Mouse (Mus musculus): ENCODE measurements around the gene Mrtfa. TPM values are rescaled to one million over a fixed set of nuclear protein-coding genes. Genes with fewer than 3 reads are reported as not detected.

The Mrtfa gene
- polyA plus RNA-seq, 1 experiment from 2014 or later = 4.5 TPM

DNA sequence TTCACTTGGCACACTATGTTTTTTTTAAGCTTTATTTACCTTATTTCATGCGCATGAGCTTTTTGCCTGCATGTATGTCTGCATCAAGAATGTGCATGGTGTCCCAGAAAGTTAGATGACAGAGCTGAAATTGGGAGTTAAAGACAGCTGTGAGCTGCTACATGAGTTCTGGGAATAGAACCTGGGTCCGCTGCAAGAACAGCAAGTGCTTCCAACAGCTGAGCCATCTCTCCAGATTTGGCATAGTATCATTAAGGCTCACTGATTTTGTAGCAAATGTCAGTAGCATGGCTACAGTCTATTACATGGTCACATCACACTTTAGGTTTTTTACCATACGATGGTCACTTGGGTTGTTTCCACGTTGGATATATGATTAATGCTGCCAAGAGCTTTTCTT is 97.5 kb downstream of the Mrtfa start:
- ATAC-seq (no peak), DNase-seq (no peak)
- H3K27me3 ChIP-seq (ENCODE audit: insufficient read depth, low read length) = no peaks in the 10 kb centered on the region
- H3K9me3 ChIP-seq (ENCODE audit: low read length) = no peaks in the 10 kb centered on the region
- H3K9ac ChIP-seq (replicated peaks) = no peak overlapping the region
- H3K4me1 ChIP-seq (ENCODE audit: insufficient read depth) = 0 out of 2 replicates have a peak, but pooled peaks cover 2% of the 10 kb centered on the region
- H3K4me2 ChIP-seq (ENCODE audit: low read depth, low read length) = no peak overlapping the region
- H3K4me3 ChIP-seq (ENCODE audit: low read depth, low read length) = no peak overlapping the region
- TF ChIP-seq CTCF (IDR thresholded peaks at IDR 0.05; ENCODE audit: low read depth) = no peak
- TF ChIP-seq EP300 (IDR thresholded peaks at IDR 0.05; ENCODE audit: low read depth) = no peak
- 84% methylated on average over 4 of the region's 4 CpGs for WGBS (ENCODE audit: insufficient replicate concordance)
- no peaks in the 10 kb centered on the region for H3K36me3 ChIP-seq (replicated peaks; ENCODE audit: insufficient read depth, low read length)
- H3K27ac ChIP-seq (ENCODE audit: low read depth) = no peak overlapping the region

DNA sequence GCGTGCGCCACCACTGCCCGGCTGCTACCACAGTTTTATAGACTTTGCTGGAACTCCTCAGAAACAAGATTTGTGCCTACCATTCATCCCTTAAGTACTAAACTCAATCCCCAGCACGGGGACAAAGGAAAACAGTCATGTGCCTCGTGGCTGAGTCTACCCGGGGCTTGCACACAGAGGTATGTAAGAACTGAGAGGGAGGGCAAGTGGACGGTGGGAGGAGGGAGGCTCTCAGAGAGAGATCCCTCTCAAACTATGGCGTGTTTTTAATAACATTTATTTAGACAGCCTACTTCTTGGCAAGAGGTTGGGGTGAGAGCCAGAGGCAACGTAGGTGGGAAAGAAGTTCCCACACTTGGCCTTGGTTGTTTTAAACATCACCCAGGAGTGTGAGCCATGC is 98.8 kb downstream of the Mrtfa start:
- Histone ChIP-seq H3K4me1 (ENCODE audit: insufficient read depth) (0 out of 2 replicates have a peak, but pooled peaks cover 1% of the 10 kb centered on the region), H3K27me3 (ENCODE audit: insufficient read depth, low read length) (no peaks in the 10 kb centered on the region), H3K9me3 (ENCODE audit: low read length) (no peaks in the 10 kb centered on the region), H3K27ac (ENCODE audit: low read depth) (no peak overlapping the region), H3K4me2 (ENCODE audit: low read depth, low read length) (no peak overlapping the region), H3K4me3 (ENCODE audit: low read depth, low read length) (no peak overlapping the region), H3K9ac (replicated peaks) (no peak overlapping the region), H3K36me3 (replicated peaks; ENCODE audit: insufficient read depth, low read length) (no peaks in the 10 kb centered on the region)
- DNase-seq (no peak), ATAC-seq (no peak)
- WGBS (ENCODE audit: insufficient replicate concordance) = 75% methylated on average over 9 of the region's 9 CpGs
- TF ChIP-seq CTCF (IDR thresholded peaks at IDR 0.05; ENCODE audit: low read depth) (no peak), EP300 (IDR thresholded peaks at IDR 0.05; ENCODE audit: low read depth) (no peak)

DNA sequence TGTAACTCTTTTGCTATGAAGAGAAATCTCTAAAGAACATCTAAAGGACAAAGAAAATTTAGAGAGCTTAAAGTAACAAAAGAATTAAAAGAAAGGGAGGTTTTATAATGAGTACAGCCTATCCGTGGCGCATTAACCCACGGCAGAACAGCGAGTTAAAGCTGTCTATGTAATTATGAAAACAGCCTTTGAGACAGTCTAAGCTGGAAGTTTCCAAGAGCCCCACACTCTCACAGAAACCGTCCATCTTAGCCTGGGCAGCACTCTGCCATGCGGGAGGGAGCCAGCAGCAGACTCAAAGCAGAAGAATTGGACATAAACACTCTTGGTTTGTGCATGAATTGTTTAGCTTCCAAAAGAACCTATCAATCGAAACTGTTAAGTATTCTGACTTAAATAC is 103.0 kb downstream of the Mrtfa start:
- no peak for ATAC-seq
- H3K9me3 ChIP-seq (ENCODE audit: low read length) = no peaks in the 10 kb centered on the region
- H3K36me3 ChIP-seq (replicated peaks; ENCODE audit: insufficient read depth, low read length) = no peaks in the 10 kb centered on the region
- no peaks in the 10 kb centered on the region for H3K27me3 ChIP-seq (ENCODE audit: insufficient read depth, low read length)
- no peak overlapping the region for H3K4me3 ChIP-seq (ENCODE audit: low read depth, low read length)
- H3K4me2 ChIP-seq (ENCODE audit: low read depth, low read length) = no peak overlapping the region
- WGBS (ENCODE audit: insufficient replicate concordance) = 78% methylated on average over 7 of the region's 7 CpGs
- H3K4me1 ChIP-seq (ENCODE audit: insufficient read depth) = no peaks in the 10 kb centered on the region
- no peak overlapping the region for H3K27ac ChIP-seq (ENCODE audit: low read depth)
- no peak overlapping the region for H3K9ac ChIP-seq (replicated peaks)
- DNase-seq = no peak
- no peak for TF ChIP-seq CTCF (IDR thresholded peaks at IDR 0.05; ENCODE audit: low read depth)
- no peak for TF ChIP-seq EP300 (IDR thresholded peaks at IDR 0.05; ENCODE audit: low read depth)

DNA sequence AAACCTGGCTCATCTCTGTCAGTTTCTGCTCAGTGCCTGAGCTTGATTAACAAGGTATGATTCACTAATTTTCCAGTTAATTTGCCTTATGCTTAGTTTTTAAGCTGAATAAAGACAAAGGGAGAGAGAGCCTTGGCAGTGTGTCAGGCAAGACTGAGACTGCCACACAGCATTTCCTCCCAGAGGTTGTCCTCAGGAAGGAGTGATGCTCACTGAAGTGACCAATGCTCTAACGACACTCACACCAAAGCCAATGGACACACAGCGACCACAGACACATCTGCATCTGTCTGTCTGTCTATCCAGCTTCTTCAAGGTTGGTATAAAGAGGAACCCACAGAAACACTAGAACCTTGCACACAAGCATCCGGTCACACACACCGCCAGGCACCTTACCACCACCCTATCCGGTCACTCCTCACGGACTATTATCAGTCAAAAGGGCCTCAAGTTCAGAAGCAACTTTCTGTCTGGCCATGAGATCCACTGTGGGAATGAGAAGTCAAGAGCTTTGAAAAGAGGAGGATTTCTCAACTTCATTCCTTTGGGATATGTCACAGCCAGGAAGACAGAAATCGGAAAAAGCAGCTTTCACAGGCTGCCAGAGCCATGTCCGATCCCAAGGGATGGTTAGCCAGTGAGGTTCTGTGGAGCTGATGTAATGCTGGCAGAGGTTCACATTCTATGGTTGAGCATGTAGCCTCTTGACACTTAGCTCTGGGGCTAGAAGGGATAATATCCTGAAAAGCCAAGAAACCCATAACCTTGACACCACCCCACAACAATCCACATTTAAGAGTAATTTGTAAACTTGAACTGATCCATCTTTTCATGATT is 103.7 kb downstream of the Mrtfa start:
- Histone ChIP-seq H3K4me1 (ENCODE audit: insufficient read depth) (no peaks in the 10 kb centered on the region), H3K36me3 (replicated peaks; ENCODE audit: insufficient read depth, low read length) (no peaks in the 10 kb centered on the region), H3K9me3 (ENCODE audit: low read length) (no peaks in the 10 kb centered on the region), H3K9ac (replicated peaks) (no peak overlapping the region), H3K4me3 (ENCODE audit: low read depth, low read length) (no peak overlapping the region), H3K4me2 (ENCODE audit: low read depth, low read length) (no peak overlapping the region), H3K27ac (ENCODE audit: low read depth) (0 out of 2 replicates have a peak overlapping the region, but pooled peaks have one; percentile 11), H3K27me3 (ENCODE audit: insufficient read depth, low read length) (no peaks in the 10 kb centered on the region)
- no peak for DNase-seq
- 81% methylated on average over 8 of the region's 8 CpGs for WGBS (ENCODE audit: insufficient replicate concordance)
- ATAC-seq = no peak
- no peak for TF ChIP-seq CTCF (IDR thresholded peaks at IDR 0.05; ENCODE audit: low read depth)

DNA sequence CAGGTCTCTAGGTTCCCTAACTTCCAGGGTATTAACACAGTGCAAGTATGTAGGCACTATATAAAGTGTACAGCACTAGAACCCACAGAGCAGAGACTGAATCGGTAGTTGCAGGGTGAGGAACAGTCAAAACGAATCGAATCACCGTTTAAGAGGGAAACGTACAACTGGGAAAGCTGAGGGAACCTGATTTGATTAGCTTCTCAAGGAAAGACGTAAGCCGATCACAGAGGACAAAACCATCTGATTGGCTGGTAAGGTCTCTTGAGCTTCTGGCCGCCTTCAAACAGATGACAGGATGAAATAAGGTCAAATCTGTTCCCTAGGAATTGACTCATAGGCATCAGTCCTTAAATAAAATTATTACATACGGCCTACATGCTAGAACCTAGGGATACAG is 106.7 kb downstream of the Mrtfa start:
- no peak overlapping the region for H3K4me2 ChIP-seq (ENCODE audit: low read depth, low read length)
- H3K27me3 ChIP-seq (ENCODE audit: insufficient read depth, low read length) = no peaks in the 10 kb centered on the region
- 77% methylated on average over 9 of the region's 9 CpGs for WGBS (ENCODE audit: insufficient replicate concordance)
- ATAC-seq (no peak), DNase-seq (no peak)
- H3K4me3 ChIP-seq (ENCODE audit: low read depth, low read length) = no peak overlapping the region
- no peaks in the 10 kb centered on the region for H3K9me3 ChIP-seq (ENCODE audit: low read length)
- TF ChIP-seq EP300 (IDR thresholded peaks at IDR 0.05; ENCODE audit: low read depth) (no peak), CTCF (IDR thresholded peaks at IDR 0.05; ENCODE audit: low read depth) (no peak)
- no peak overlapping the region for H3K9ac ChIP-seq (replicated peaks)
- peak overlapping the region; percentile 51 for H3K27ac ChIP-seq (ENCODE audit: low read depth)
- H3K4me1 ChIP-seq (ENCODE audit: insufficient read depth) = no peaks in the 10 kb centered on the region
- no peaks in the 10 kb centered on the region for H3K36me3 ChIP-seq (replicated peaks; ENCODE audit: insufficient read depth, low read length)

DNA sequence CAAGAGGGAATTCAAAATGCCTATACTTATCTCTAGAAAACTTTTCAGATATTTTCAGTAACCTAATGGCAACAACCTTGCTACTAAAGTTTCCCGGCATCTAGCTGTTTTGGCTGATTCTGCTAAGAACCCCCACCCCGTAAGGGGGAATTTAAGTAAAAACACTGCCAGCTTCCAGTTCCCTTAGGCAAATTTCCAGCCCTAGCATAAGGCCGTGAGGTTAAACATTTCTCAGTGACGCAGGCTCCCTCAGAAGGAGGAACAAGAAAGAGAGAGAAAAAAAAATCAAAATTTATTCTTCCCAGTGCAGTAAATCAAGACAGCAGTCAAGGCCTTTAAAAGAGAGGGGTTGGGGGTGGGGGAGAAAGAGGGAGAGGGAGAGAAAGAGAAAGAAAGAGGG is 107.3 kb downstream of the Mrtfa start:
- H3K27ac ChIP-seq (ENCODE audit: low read depth) = peak overlapping the region; percentile 51; the same call in 1 of the 2 replicates
- H3K4me3 ChIP-seq (ENCODE audit: low read depth, low read length) = no peak overlapping the region
- no peaks in the 10 kb centered on the region for H3K36me3 ChIP-seq (replicated peaks; ENCODE audit: insufficient read depth, low read length)
- H3K9ac ChIP-seq (replicated peaks) = no peak overlapping the region
- WGBS (ENCODE audit: insufficient replicate concordance) = 61% methylated on average over 4 of the region's 4 CpGs
- DNase-seq (no peak), ATAC-seq (no peak)
- no peaks in the 10 kb centered on the region for H3K9me3 ChIP-seq (ENCODE audit: low read length)
- no peak for TF ChIP-seq EP300 (IDR thresholded peaks at IDR 0.05; ENCODE audit: low read depth)
- TF ChIP-seq CTCF (IDR thresholded peaks at IDR 0.05; ENCODE audit: low read depth) = no peak
- H3K4me1 ChIP-seq (ENCODE audit: insufficient read depth) = no peaks in the 10 kb centered on the region
- H3K27me3 ChIP-seq (ENCODE audit: insufficient read depth, low read length) = no peaks in the 10 kb centered on the region
- H3K4me2 ChIP-seq (ENCODE audit: low read depth, low read length) = no peak overlapping the region
